Mouse (Mus musculus) liver, adult 2 months (tissue): ENCODE measurements around the gene Hecw2.

ENCODE experiments used
- CTCF ChIP-seq: fragments of 200-500 bp; IDR thresholded peaks from 2 replicates; pipeline ENCODE4 v1.5.1; 2011; ENCODE audit warnings: low read depth, low read length, control low read depth
- POLR2A ChIP-seq: fragments of 200-500 bp; IDR thresholded peaks from 2 replicates; pipeline ENCODE4 v1.6.1; 2011; ENCODE audit warnings: low read length, control low read depth; ENCODE audit not compliant: insufficient read depth; ENCODE audit errors: extremely low read depth

DNA sequence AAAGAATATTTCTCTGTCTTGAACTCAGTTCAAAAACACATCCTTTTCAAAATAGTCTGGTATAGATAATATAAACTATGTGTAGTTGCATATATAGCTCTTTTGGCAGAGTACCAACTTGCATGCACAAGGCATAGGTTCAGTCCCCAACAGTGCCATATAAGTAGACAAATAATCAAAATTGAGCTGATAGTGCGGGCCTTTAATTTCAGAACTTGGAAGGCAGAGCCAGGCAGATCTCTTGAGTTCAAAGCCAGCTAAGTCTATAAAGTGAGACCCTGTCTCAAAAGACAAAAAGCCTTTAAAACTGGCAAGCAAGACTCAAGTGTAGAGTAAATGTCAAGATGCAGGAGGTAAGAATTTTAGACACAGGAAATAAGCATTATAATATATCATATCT, 412.0 kb downstream of the Hecw2 start:
- TF ChIP-seq CTCF (no peak), POLR2A (no peak)
